Comparison of ENCODE assay signal across 26 mouse cellular contexts in genomic region chr1:90398396-90398975, GRCm38 (mm10).
DNase-seq lines count a peak whose midpoint lies in the region; ATAC-seq and TF ChIP-seq lines count a peak whose summit lies in the region.
"Had no signal": no experiment of that assay in that cellular context is flagged by ENCODE, and none has a peak within 500 bp of the region (broad histone marks: within the 10 kb centered on the region; RNA-seq: fewer than 3 reads in every experiment).

No protein-coding gene starts in this region.

- no peak overlapping the region for H3K9ac ChIP-seq in forebrain, embryonic 16.5 days (replicated peaks; ENCODE audit: low read depth, low read length)
- H3K9ac ChIP-seq in heart, embryonic 14.5 days (ENCODE audit: low read length): no peak overlapping the region
- H3K9ac ChIP-seq in heart, adult 2 months (ENCODE audit: low read depth, low read length): no peak overlapping the region
- H3K9ac ChIP-seq in midbrain, embryonic 14.5 days (replicated peaks; ENCODE audit: low read length): no peak overlapping the region
- H3K9ac ChIP-seq: forebrain, embryonic 12.5 days; hindbrain, embryonic 12.5 days; intestine, embryonic 15.5 days; limb, embryonic 12.5 days; liver, embryonic 15.5 days; lung, embryonic 14.5 days had no signal

- H3K27ac ChIP-seq in forebrain, embryonic 10.5 days: peak overlapping the region; percentile 35; the same call in 1 of the 2 replicates
- no peak overlapping the region for H3K27ac ChIP-seq in forebrain, embryonic 16.5 days (ENCODE audit: low read length)
- peak overlapping the region; percentile 46 to 53; a peak in 2 of 4 replicates for H3K27ac ChIP-seq in heart, embryonic 14.5 days (replicated peaks in 1 of 2; ENCODE audit: control insufficient read depth in 1 of 2, insufficient read depth in 1 of 2, low read depth in 2 of 2, low read length in 2 of 2)
- no peak overlapping the region for H3K27ac ChIP-seq in heart, adult 2 months
- H3K27ac ChIP-seq in midbrain, embryonic 10.5 days (replicated peaks): 0 out of 2 replicates have a peak overlapping the region, but pooled peaks have one; percentile 3
- no peak overlapping the region for H3K27ac ChIP-seq in midbrain, embryonic 14.5 days (replicated peaks; ENCODE audit: low read depth, low read length)
- H3K27ac ChIP-seq in limb, embryonic 10.5 days: peak overlapping the region; percentile 12; the same call in 1 of the 2 replicates
- H3K27ac ChIP-seq: hindbrain, postnatal 0 days; intestine, embryonic 15.5 days; liver, embryonic 15.5 days had no signal

- 91% methylated on average over 15 of the region's 15 CpGs for WGBS in forebrain, embryonic 10.5 days
- WGBS in forebrain, embryonic 16.5 days: 88% methylated on average over 15 of the region's 15 CpGs
- 37% methylated on average over 15 of the region's 15 CpGs for WGBS in heart, embryonic 14.5 days
- WGBS in heart, adult 2 months: 60% methylated on average over 15 of the region's 15 CpGs
- WGBS in midbrain, embryonic 10.5 days: 87% methylated on average over 15 of the region's 15 CpGs
- 88% methylated on average over 15 of the region's 15 CpGs for WGBS in midbrain, embryonic 14.5 days
- WGBS in limb, embryonic 10.5 days: 86% methylated on average over 15 of the region's 15 CpGs

- no peaks in the 10 kb centered on the region for H3K9me3 ChIP-seq in forebrain, embryonic 10.5 days
- H3K9me3 ChIP-seq in forebrain, embryonic 16.5 days (ENCODE audit: control insufficient read depth, low read length): no peaks in the 10 kb centered on the region
- no peaks in the 10 kb centered on the region for H3K9me3 ChIP-seq in heart, embryonic 14.5 days (ENCODE audit: control insufficient read depth, low read length)
- no peaks in the 10 kb centered on the region for H3K9me3 ChIP-seq in midbrain, embryonic 10.5 days (replicated peaks)
- no peaks in the 10 kb centered on the region for H3K9me3 ChIP-seq in midbrain, embryonic 14.5 days (ENCODE audit: control insufficient read depth, low read length)
- H3K9me3 ChIP-seq in limb, embryonic 10.5 days (replicated peaks): no peaks in the 10 kb centered on the region
- H3K9me3 ChIP-seq: forebrain, embryonic 12.5 days; hindbrain, embryonic 12.5 days; intestine, embryonic 15.5 days; limb, embryonic 12.5 days; liver, embryonic 15.5 days had no signal

- H3K4me3 ChIP-seq in forebrain, embryonic 10.5 days: no peak overlapping the region
- H3K4me3 ChIP-seq in forebrain, embryonic 16.5 days (replicated peaks; ENCODE audit: low read length): no peak overlapping the region
- H3K4me3 ChIP-seq in heart, embryonic 14.5 days (ENCODE audit: control insufficient read depth in 1 of 2, insufficient read depth in 1 of 2, low read depth in 1 of 2, low read length in 2 of 2): no peak overlapping the region
- no peak overlapping the region for H3K4me3 ChIP-seq in heart, adult 2 months
- no peak overlapping the region for H3K4me3 ChIP-seq in midbrain, embryonic 10.5 days
- H3K4me3 ChIP-seq in midbrain, embryonic 14.5 days (replicated peaks; ENCODE audit: low read depth, low read length): no peak overlapping the region
- no peak overlapping the region for H3K4me3 ChIP-seq in limb, embryonic 10.5 days
- H3K4me3 ChIP-seq: erythroblast, embryonic 14.5 days; forebrain, embryonic 12.5 days; hindbrain, embryonic 12.5 days; intestine, embryonic 15.5 days; limb, embryonic 12.5 days; liver, embryonic 15.5 days had no signal

- intact Hi-C loops in heart, adult 2 months (cut with DNase I): no loop called here

- no peak for TF ChIP-seq EP300 in heart, adult 2 months (IDR thresholded peaks at IDR 0.05; ENCODE audit: insufficient read depth, low read depth, low read length)

- DNase-seq in forebrain, embryonic 10.5 days (ENCODE audit: extremely low spot score, low spot score): no peak
- DNase-seq in heart, adult 2 months: no peak
- no peak for DNase-seq in midbrain, embryonic 10.5 days (ENCODE audit: low spot score)
- DNase-seq in midbrain, embryonic 14.5 days: no peak
- no peak for DNase-seq in limb, embryonic 10.5 days (ENCODE audit: low spot score)
- DNase-seq: adrenal gland, adult 8-10 months; cerebellum, adult 8-10 months; cerebellum, postnatal 25 days; gastrocnemius, postnatal 14 days; kidney, adult 2 months; kidney, postnatal 10 days; lung, embryonic 14.5 days; lung, postnatal 14 days; thymus, adult 2 months; thymus, postnatal 4 days had no signal

- H3K79me2 ChIP-seq in heart, adult 2 months (replicated peaks; ENCODE audit: control insufficient read depth, insufficient read depth, low read length): no peaks in the 10 kb centered on the region

- H3K27me3 ChIP-seq in forebrain, embryonic 10.5 days (ENCODE audit: poor library complexity, severe bottlenecking): 0 out of 2 replicates have a peak, but pooled peaks cover 3% of the 10 kb centered on the region
- no peaks in the 10 kb centered on the region for H3K27me3 ChIP-seq in forebrain, embryonic 16.5 days (replicated peaks; ENCODE audit: control insufficient read depth, insufficient read depth, low read length)
- H3K27me3 ChIP-seq in heart, embryonic 14.5 days (ENCODE audit: control insufficient read depth, insufficient read depth, low read length): no peaks in the 10 kb centered on the region
- no peaks in the 10 kb centered on the region for H3K27me3 ChIP-seq in heart, adult 2 months (ENCODE audit: control insufficient read depth, insufficient read depth, low read length)
- peaks cover 12% of the 10 kb centered on the region for H3K27me3 ChIP-seq in midbrain, embryonic 10.5 days (ENCODE audit: low read depth, poor library complexity, severe bottlenecking)
- no peaks in the 10 kb centered on the region for H3K27me3 ChIP-seq in midbrain, embryonic 14.5 days (ENCODE audit: control insufficient read depth, insufficient read depth, low read length)
- H3K27me3 ChIP-seq in limb, embryonic 10.5 days (ENCODE audit: low read depth, poor library complexity, severe bottlenecking): peaks cover 15% of the 10 kb centered on the region; the same call in 1 of the 2 replicates
- H3K27me3 ChIP-seq: CH12.LX; forebrain, embryonic 12.5 days; intestine, embryonic 15.5 days; liver, embryonic 15.5 days had no signal

- peaks cover 20% of the 10 kb centered on the region for H3K4me1 ChIP-seq in forebrain, embryonic 10.5 days
- no peaks in the 10 kb centered on the region; the same call in 1 of the 2 replicates for H3K4me1 ChIP-seq in forebrain, embryonic 16.5 days (replicated peaks; ENCODE audit: control insufficient read depth, insufficient read depth, low read length)
- H3K4me1 ChIP-seq in heart, embryonic 14.5 days (ENCODE audit: control insufficient read depth in 2 of 2, insufficient read depth in 2 of 2, low read length in 2 of 2): peaks cover 8 to 11% of the 10 kb centered on the region in 2 experiments
- H3K4me1 ChIP-seq in heart, adult 2 months (ENCODE audit: control insufficient read depth, insufficient read depth, low read length): no peaks in the 10 kb centered on the region
- H3K4me1 ChIP-seq in midbrain, embryonic 10.5 days: peaks cover 16% of the 10 kb centered on the region
- no peaks in the 10 kb centered on the region for H3K4me1 ChIP-seq in midbrain, embryonic 14.5 days (ENCODE audit: control insufficient read depth, insufficient read depth, low read length)
- peaks cover 14% of the 10 kb centered on the region for H3K4me1 ChIP-seq in limb, embryonic 10.5 days
- H3K4me1 ChIP-seq: intestine, embryonic 15.5 days; liver, embryonic 15.5 days had no signal

- no peak for TF ChIP-seq CTCF in heart, adult 2 months (IDR thresholded peaks at IDR 0.05)

- no peak for TF ChIP-seq POLR2A in heart, adult 2 months (IDR thresholded peaks at IDR 0.05; ENCODE audit: insufficient read depth, low read depth, low read length)

- no peaks in the 10 kb centered on the region for H3K36me3 ChIP-seq in forebrain, embryonic 10.5 days (replicated peaks)
- H3K36me3 ChIP-seq in forebrain, embryonic 16.5 days (ENCODE audit: control insufficient read depth, insufficient read depth): no peaks in the 10 kb centered on the region
- H3K36me3 ChIP-seq in heart, embryonic 14.5 days (ENCODE audit: control insufficient read depth, insufficient read depth, low read length): no peaks in the 10 kb centered on the region
- H3K36me3 ChIP-seq in heart, adult 2 months (ENCODE audit: control insufficient read depth, insufficient read depth, low read length): no peaks in the 10 kb centered on the region
- no peaks in the 10 kb centered on the region for H3K36me3 ChIP-seq in midbrain, embryonic 10.5 days
- H3K36me3 ChIP-seq in midbrain, embryonic 14.5 days (ENCODE audit: control insufficient read depth, insufficient read depth, low read length): no peaks in the 10 kb centered on the region
- no peaks in the 10 kb centered on the region for H3K36me3 ChIP-seq in limb, embryonic 10.5 days
- H3K36me3 ChIP-seq: forebrain, embryonic 12.5 days; hindbrain, embryonic 12.5 days; intestine, embryonic 15.5 days; limb, embryonic 12.5 days; liver, embryonic 15.5 days had no signal

- no peak for ATAC-seq in forebrain, embryonic 16.5 days
- peak; percentile 89 for ATAC-seq in heart, embryonic 14.5 days (ENCODE audit: insufficient number of reproducible peaks, insufficient read depth, low FRiP score, low read depth)
- ATAC-seq in midbrain, embryonic 14.5 days (ENCODE audit: low FRiP score, low TSS enrichment): no peak
- ATAC-seq in activated CD4-positive, CD25-positive, alpha-beta regulatory T cell, adult 4 months: no peak
- ATAC-seq: hindbrain, postnatal 0 days; intestine, embryonic 15.5 days had no signal

- H3K4me2 ChIP-seq in forebrain, embryonic 16.5 days (ENCODE audit: low read length): no peak overlapping the region
- no peak overlapping the region for H3K4me2 ChIP-seq in heart, embryonic 14.5 days (ENCODE audit: low read length)
- H3K4me2 ChIP-seq in midbrain, embryonic 14.5 days (ENCODE audit: low read length): no peak overlapping the region
- H3K4me2 ChIP-seq: forebrain, embryonic 12.5 days; hindbrain, embryonic 12.5 days; intestine, embryonic 15.5 days; limb, embryonic 12.5 days; liver, embryonic 15.5 days; lung, embryonic 14.5 days had no signal

Comparison
In these comparisons a context has a peak if more than half of its experiments do, and no peak if none do; other contexts are left out.
1. H3K27ac ChIP-seq: peak in forebrain, embryonic 10.5 days (single experiment), heart, embryonic 14.5 days (2 of 2), midbrain, embryonic 10.5 days (single experiment) and limb, embryonic 10.5 days (single experiment); none in forebrain, embryonic 16.5 days (single experiment), heart, adult 2 months (single experiment) and midbrain, embryonic 14.5 days (single experiment).